Mouse (Mus musculus) hindbrain, embryonic 13.5 days (tissue): ENCODE measurements around the gene Tenm2. TPM values are rescaled to one million over a fixed set of nuclear protein-coding genes. Genes with fewer than 3 reads are reported as not detected.

Source experiments
- ATAC-seq: fragments of 200-750 bp; cut with Nextera tagmentation; 2 replicates; pipeline ENCODE4 v1.8.0; 2017; ENCODE audit warnings: moderate TSS enrichment; ENCODE audit not compliant: low FRiP score
- H3K27ac ChIP-seq: fragments of 300-500 bp; sonication (generic); 2 replicates; pipeline ENCODE4 v1.5.1; 2015; ENCODE audit warnings: inconsistent platforms, mild to moderate bottlenecking, moderate library complexity
- H3K27me3 ChIP-seq: fragments of 300-500 bp; sonication (generic); 2 replicates; pipeline ENCODE4 v1.6.1; 2015; ENCODE audit warnings: mild to moderate bottlenecking, inconsistent platforms
- H3K36me3 ChIP-seq: fragments of 300-500 bp; sonication (generic); 2 replicates; pipeline ENCODE4 v1.6.1; 2015; ENCODE audit warnings: mild to moderate bottlenecking, inconsistent platforms
- H3K4me1 ChIP-seq: fragments of 300-500 bp; sonication (generic); replicated peaks from 2 replicates; pipeline ENCODE4 v1.6.1; 2015; ENCODE audit warnings: inconsistent platforms
- H3K4me2 ChIP-seq: fragments of 300-500 bp; sonication (generic); 2 replicates; pipeline ENCODE4 v1.6.1; 2015; ENCODE audit warnings: inconsistent platforms, mild to moderate bottlenecking, moderate library complexity
- H3K4me3 ChIP-seq: fragments of 300-500 bp; sonication (generic); 2 replicates; pipeline ENCODE4 v1.5.1; 2015; ENCODE audit warnings: mild to moderate bottlenecking, inconsistent platforms
- H3K9ac ChIP-seq: fragments of 300-500 bp; sonication (generic); 2 replicates; pipeline ENCODE4 v1.6.1; 2015; ENCODE audit warnings: mild to moderate bottlenecking, inconsistent platforms
- H3K9me3 ChIP-seq: fragments of 300-500 bp; sonication (generic); 2 replicates; pipeline ENCODE4 v1.6.1; 2016; ENCODE audit warnings: inconsistent platforms
- WGBS: fragments of 180-500 bp; shearing (Covaris S2); methylation state at CpG from one replicate; pipeline ENCODE4 v1.1.7; 2015; 5-methylcytosine and 5-hydroxymethylcytosine counted together
- polyA plus RNA-seq: library from polyadenylated mRNA; unstranded; fragments of >200 nt; fragmentation: Nextera tagmentation; extraction: Ambion mirVana; gene quantifications from 2 replicates; pipeline ENCODE4 v1.2.1, GENCODE M21; 2015

Tenm2 gene
- polyA plus RNA-seq, 1 experiment from 2014 or later, result 29.4 TPM

GRCm38 (mm10) chr11:36052598-36052997, 1183.2 kb downstream of the Tenm2 start:
- ATAC-seq, result no peak
- Histone ChIP-seq H3K4me2 (no peak overlapping the region), H3K36me3 (no peaks in the 10 kb centered on the region; the same call in 1 of the 2 replicates), H3K4me1 (peaks cover 17% of the 10 kb centered on the region), H3K9me3 (no peaks in the 10 kb centered on the region), H3K4me3 (no peak overlapping the region), H3K27me3 (no peaks in the 10 kb centered on the region), H3K27ac (no peak overlapping the region), H3K9ac (no peak overlapping the region)
- WGBS, result 75% methylated on average over 2 of the region's 2 CpGs

- H3K36me3 ChIP-seq, result peaks cover 5% of the 10 kb centered on the region
- H3K9me3 ChIP-seq, result no peaks in the 10 kb centered on the region
- no peak for ATAC-seq
- H3K4me1 ChIP-seq, result peaks cover 17% of the 10 kb centered on the region
- no peaks in the 10 kb centered on the region for H3K27me3 ChIP-seq
- H3K4me2 ChIP-seq, result no peak overlapping the region
- H3K27ac ChIP-seq, result no peak overlapping the region
- WGBS, result 86% methylated on average over 1 of the region's 1 CpGs
- H3K4me3 ChIP-seq, result no peak overlapping the region
- H3K9ac ChIP-seq, result no peak overlapping the region
Observed at GRCm38 (mm10) chr11:36052091-36052490, 1183.7 kb downstream of the Tenm2 start.

GRCm38 (mm10) chr11:36049547-36049946, 1186.2 kb downstream of the Tenm2 start:
- Histone ChIP-seq H3K27ac (no peak overlapping the region; the same call in 1 of the 2 replicates), H3K9me3 (no peaks in the 10 kb centered on the region), H3K4me1 (peaks cover 23% of the 10 kb centered on the region), H3K27me3 (peaks cover 6% of the 10 kb centered on the region; the same call in 1 of the 2 replicates), H3K4me3 (no peak overlapping the region), H3K4me2 (no peak overlapping the region), H3K9ac (no peak overlapping the region), H3K36me3 (peaks cover 9% of the 10 kb centered on the region)
- ATAC-seq, result no peak
- 21% methylated on average over 5 of the region's 5 CpGs for WGBS

- peak overlapping the region; percentile 49 for H3K4me2 ChIP-seq
- H3K27ac ChIP-seq, result peak overlapping the region; percentile 58
- 1% methylated on average over 13 of the region's 13 CpGs for WGBS
- H3K9me3 ChIP-seq, result no peaks in the 10 kb centered on the region
- H3K4me3 ChIP-seq, result peak overlapping the region; percentile 37
- peaks cover 21% of the 10 kb centered on the region for H3K4me1 ChIP-seq
- peak; percentile 60 for ATAC-seq
- peak overlapping the region; percentile 58 for H3K9ac ChIP-seq
- H3K36me3 ChIP-seq, result peaks cover 16% of the 10 kb centered on the region
- H3K27me3 ChIP-seq, result peaks cover 9% of the 10 kb centered on the region; the same call in 1 of the 2 replicates
Observed at GRCm38 (mm10) chr11:36045681-36046276, 1190.0 kb downstream of the Tenm2 start.

- Histone ChIP-seq H3K9me3 (no peaks in the 10 kb centered on the region), H3K36me3 (peaks cover 12% of the 10 kb centered on the region), H3K4me2 (no peak overlapping the region), H3K27me3 (peaks cover 9% of the 10 kb centered on the region; the same call in 1 of the 2 replicates), H3K27ac (no peak overlapping the region), H3K9ac (no peak overlapping the region), H3K4me1 (peaks cover 36% of the 10 kb centered on the region), H3K4me3 (no peak overlapping the region)
- WGBS, result 86% methylated on average over 13 of the region's 13 CpGs
- ATAC-seq, result no peak
Observed at GRCm38 (mm10) chr11:36041411-36041810, 1194.4 kb downstream of the Tenm2 start.

- Histone ChIP-seq H3K4me1 (peaks cover 37% of the 10 kb centered on the region), H3K27ac (0 out of 2 replicates have a peak overlapping the region, but pooled peaks have one; percentile 15), H3K27me3 (peaks cover 9% of the 10 kb centered on the region; the same call in 1 of the 2 replicates), H3K36me3 (peaks cover 12% of the 10 kb centered on the region), H3K9ac (no peak overlapping the region), H3K9me3 (no peaks in the 10 kb centered on the region), H3K4me2 (no peak overlapping the region), H3K4me3 (no peak overlapping the region)
- 48% methylated on average over 10 of the region's 10 CpGs for WGBS
- ATAC-seq, result no peak
Observed at GRCm38 (mm10) chr11:36040508-36041233, 1195.1 kb downstream of the Tenm2 start.

- WGBS, result 58% methylated on average over 10 of the region's 10 CpGs
- Histone ChIP-seq H3K36me3 (peaks cover 12% of the 10 kb centered on the region), H3K9me3 (no peaks in the 10 kb centered on the region), H3K4me3 (no peak overlapping the region), H3K4me1 (peaks cover 37% of the 10 kb centered on the region), H3K9ac (no peak overlapping the region), H3K4me2 (no peak overlapping the region), H3K27ac (no peak overlapping the region), H3K27me3 (peaks cover 6% of the 10 kb centered on the region; the same call in 1 of the 2 replicates)
- no peak for ATAC-seq
Observed at GRCm38 (mm10) chr11:36039825-36040224, 1195.9 kb downstream of the Tenm2 start.

- Histone ChIP-seq H3K27me3 (no peaks in the 10 kb centered on the region), H3K27ac (no peak overlapping the region), H3K9ac (no peak overlapping the region), H3K4me1 (peaks cover 37% of the 10 kb centered on the region), H3K4me2 (no peak overlapping the region), H3K9me3 (no peaks in the 10 kb centered on the region), H3K36me3 (peaks cover 12% of the 10 kb centered on the region), H3K4me3 (no peak overlapping the region)
- WGBS, result 71% methylated on average over 3 of the region's 3 CpGs
- ATAC-seq, result no peak
Observed at GRCm38 (mm10) chr11:36038386-36038785, 1197.4 kb downstream of the Tenm2 start.

GRCm38 (mm10) chr11:36037311-36037710, 1198.5 kb downstream of the Tenm2 start:
- Histone ChIP-seq H3K27me3 (no peaks in the 10 kb centered on the region), H3K4me1 (peaks cover 37% of the 10 kb centered on the region), H3K4me3 (no peak overlapping the region), H3K27ac (no peak overlapping the region; the same call in 1 of the 2 replicates), H3K36me3 (peaks cover 12% of the 10 kb centered on the region), H3K4me2 (no peak overlapping the region), H3K9ac (no peak overlapping the region), H3K9me3 (no peaks in the 10 kb centered on the region)
- WGBS, result 62% methylated on average over 4 of the region's 4 CpGs
- ATAC-seq, result no peak

- Histone ChIP-seq H3K36me3 (peaks cover 6% of the 10 kb centered on the region), H3K4me2 (no peak overlapping the region), H3K27me3 (no peaks in the 10 kb centered on the region), H3K4me3 (no peak overlapping the region), H3K9me3 (no peaks in the 10 kb centered on the region), H3K27ac (peak overlapping the region; percentile 67), H3K9ac (no peak overlapping the region), H3K4me1 (peaks cover 41% of the 10 kb centered on the region)
- ATAC-seq, result peak; percentile 84
- 39% methylated on average over 7 of the region's 7 CpGs for WGBS
Observed at GRCm38 (mm10) chr11:36036061-36036695, 1199.6 kb downstream of the Tenm2 start.

GRCm38 (mm10) chr11:36031751-36032150, 1204.0 kb downstream of the Tenm2 start:
- Histone ChIP-seq H3K4me1 (peaks cover 25% of the 10 kb centered on the region), H3K9me3 (no peaks in the 10 kb centered on the region), H3K4me2 (no peak overlapping the region), H3K27me3 (no peaks in the 10 kb centered on the region), H3K9ac (no peak overlapping the region), H3K4me3 (no peak overlapping the region), H3K27ac (no peak overlapping the region), H3K36me3 (peaks cover 4% of the 10 kb centered on the region)
- 34% methylated on average over 9 of the region's 9 CpGs for WGBS
- no peak for ATAC-seq

GRCm38 (mm10) chr11:36020009-36020408, 1215.8 kb downstream of the Tenm2 start:
- 70% methylated on average over 3 of the region's 3 CpGs for WGBS
- H3K9ac ChIP-seq, result no peak overlapping the region
- no peak overlapping the region for H3K4me2 ChIP-seq
- H3K27ac ChIP-seq, result no peak overlapping the region
- no peak overlapping the region for H3K4me3 ChIP-seq
- peaks cover 7% of the 10 kb centered on the region; the same call in 1 of the 2 replicates for H3K9me3 ChIP-seq
- H3K36me3 ChIP-seq, result peaks cover 34% of the 10 kb centered on the region
- H3K27me3 ChIP-seq, result no peaks in the 10 kb centered on the region
- H3K4me1 ChIP-seq, result no peaks in the 10 kb centered on the region
- no peak for ATAC-seq
